Mouse (Mus musculus): ENCODE results near the gene Ube2h. TPM values are rescaled to one million over a fixed set of nuclear protein-coding genes. Genes with fewer than 3 reads are reported as not detected.

Ube2h gene
- polyA plus RNA-seq (2016; fragmentation: Nextera tagmentation; extraction: Ambion mirVana) = 63.3 and 71.5 TPM in 2 replicates

GRCm38 (mm10) chr6:30304399-30304917, at the start of gene Ube2h:
Gene Ube2h, minus strand, starts transcription at chr6:30304539.
- WGBS = under 1% methylated on average over 33 of the region's 33 CpGs

GRCm38 (mm10) chr6:30353661-30354060, 49.3 kb upstream of the Ube2h start:
- 79% methylated on average over 8 of the region's 8 CpGs for WGBS
- Histone ChIP-seq H3K9ac (replicated peaks) (no peak overlapping the region), H3K27ac (replicated peaks) (no peak overlapping the region), H3K4me1 (no peaks in the 10 kb centered on the region), H3K9me3 (no peaks in the 10 kb centered on the region), H3K27me3 (no peaks in the 10 kb centered on the region), H3K4me2 (replicated peaks) (no peak overlapping the region), H3K36me3 (no peaks in the 10 kb centered on the region), H3K4me3 (no peak overlapping the region)
- no peak for ATAC-seq (ENCODE audit: low FRiP score, low read depth)

More at GRCm38 (mm10) chr6:30304399-30304917, at the start of gene Ube2h:
- H3K9ac ChIP-seq (replicated peaks) = peak within 1 kb of the TSS; percentile 96
- peaks cover 39% of the 10 kb centered on the region for H3K4me1 ChIP-seq
- H3K4me3 ChIP-seq = peak within 1 kb of the TSS; percentile 84
- H3K4me2 ChIP-seq (replicated peaks) = peak within 1 kb of the TSS; percentile 81
- ATAC-seq (ENCODE audit: low FRiP score, low read depth) = peak; percentile 91
- H3K27me3 ChIP-seq = no peaks in the 10 kb centered on the region
- H3K27ac ChIP-seq (replicated peaks) = peak within 1 kb of the TSS; percentile 95
- H3K36me3 ChIP-seq = no peaks in the 10 kb centered on the region
- H3K9me3 ChIP-seq = no peaks in the 10 kb centered on the region

- Histone ChIP-seq H3K27ac (replicated peaks) (no peak overlapping the region), H3K4me1 (no peaks in the 10 kb centered on the region), H3K4me2 (replicated peaks) (no peak overlapping the region), H3K4me3 (no peak overlapping the region), H3K9me3 (no peaks in the 10 kb centered on the region), H3K27me3 (no peaks in the 10 kb centered on the region), H3K36me3 (no peaks in the 10 kb centered on the region), H3K9ac (replicated peaks) (no peak overlapping the region)
- no peak for ATAC-seq (ENCODE audit: low FRiP score, low read depth)
- 58% methylated on average over 8 of the region's 8 CpGs for WGBS
Observed at GRCm38 (mm10) chr6:30352762-30353161, 48.4 kb upstream of the Ube2h start.

- no peak overlapping the region for H3K4me2 ChIP-seq (replicated peaks)
- H3K9me3 ChIP-seq = no peaks in the 10 kb centered on the region
- no peak for ATAC-seq (ENCODE audit: low FRiP score, low read depth)
- H3K4me3 ChIP-seq = no peak overlapping the region
- H3K27ac ChIP-seq (replicated peaks) = no peak overlapping the region
- H3K4me1 ChIP-seq = no peaks in the 10 kb centered on the region
- H3K36me3 ChIP-seq = no peaks in the 10 kb centered on the region
- H3K27me3 ChIP-seq = no peaks in the 10 kb centered on the region
- 88% methylated on average over 9 of the region's 9 CpGs for WGBS
- no peak overlapping the region for H3K9ac ChIP-seq (replicated peaks)
Observed at GRCm38 (mm10) chr6:30351290-30351689, 47.0 kb upstream of the Ube2h start.

- H3K4me2 ChIP-seq (replicated peaks) = no peak overlapping the region
- no peak overlapping the region for H3K27ac ChIP-seq (replicated peaks)
- no peaks in the 10 kb centered on the region for H3K4me1 ChIP-seq
- H3K9ac ChIP-seq (replicated peaks) = no peak overlapping the region
- no peak overlapping the region for H3K4me3 ChIP-seq
- no peaks in the 10 kb centered on the region for H3K36me3 ChIP-seq
- H3K27me3 ChIP-seq = no peaks in the 10 kb centered on the region
- no peaks in the 10 kb centered on the region for H3K9me3 ChIP-seq
- 83% methylated on average over 4 of the region's 4 CpGs for WGBS
- no peak for ATAC-seq (ENCODE audit: low FRiP score, low read depth)
Observed at GRCm38 (mm10) chr6:30347288-30347801, 43.0 kb upstream of the Ube2h start.

- no peaks in the 10 kb centered on the region for H3K4me1 ChIP-seq
- H3K36me3 ChIP-seq = no peaks in the 10 kb centered on the region
- no peaks in the 10 kb centered on the region for H3K9me3 ChIP-seq
- H3K9ac ChIP-seq (replicated peaks) = no peak overlapping the region
- H3K27me3 ChIP-seq = no peaks in the 10 kb centered on the region
- no peak overlapping the region for H3K27ac ChIP-seq (replicated peaks)
- WGBS = 81% methylated on average over 6 of the region's 6 CpGs
- H3K4me2 ChIP-seq (replicated peaks) = no peak overlapping the region
- ATAC-seq (ENCODE audit: low FRiP score, low read depth) = no peak
- no peak overlapping the region for H3K4me3 ChIP-seq
Observed at GRCm38 (mm10) chr6:30346737-30347136, 42.4 kb upstream of the Ube2h start.

- Histone ChIP-seq H3K9me3 (no peaks in the 10 kb centered on the region), H3K4me3 (no peak overlapping the region), H3K4me1 (no peaks in the 10 kb centered on the region), H3K36me3 (no peaks in the 10 kb centered on the region), H3K27ac (replicated peaks) (no peak overlapping the region), H3K9ac (replicated peaks) (no peak overlapping the region), H3K4me2 (replicated peaks) (no peak overlapping the region), H3K27me3 (no peaks in the 10 kb centered on the region)
- 93% methylated on average over 6 of the region's 6 CpGs for WGBS
- no peak for ATAC-seq (ENCODE audit: low FRiP score, low read depth)
Observed at GRCm38 (mm10) chr6:30344032-30344431, 39.7 kb upstream of the Ube2h start.

GRCm38 (mm10) chr6:30340231-30340873, 36.0 kb upstream of the Ube2h start:
- H3K36me3 ChIP-seq = no peaks in the 10 kb centered on the region
- no peaks in the 10 kb centered on the region for H3K4me1 ChIP-seq
- no peak for ATAC-seq (ENCODE audit: low FRiP score, low read depth)
- H3K27ac ChIP-seq (replicated peaks) = no peak overlapping the region
- H3K4me3 ChIP-seq = no peak overlapping the region
- no peak overlapping the region for H3K9ac ChIP-seq (replicated peaks)
- no peaks in the 10 kb centered on the region for H3K9me3 ChIP-seq
- H3K4me2 ChIP-seq (replicated peaks) = no peak overlapping the region
- 88% methylated on average over 4 of the region's 4 CpGs for WGBS
- no peaks in the 10 kb centered on the region for H3K27me3 ChIP-seq

- no peak for ATAC-seq (ENCODE audit: low FRiP score, low read depth)
- Histone ChIP-seq H3K4me1 (no peaks in the 10 kb centered on the region), H3K4me2 (replicated peaks) (no peak overlapping the region), H3K36me3 (no peaks in the 10 kb centered on the region), H3K27ac (replicated peaks) (no peak overlapping the region), H3K27me3 (no peaks in the 10 kb centered on the region), H3K4me3 (no peak overlapping the region), H3K9me3 (no peaks in the 10 kb centered on the region), H3K9ac (replicated peaks) (no peak overlapping the region)
- 51% methylated on average over 5 of the region's 5 CpGs for WGBS
Observed at GRCm38 (mm10) chr6:30336912-30337311, 32.6 kb upstream of the Ube2h start.

- no peaks in the 10 kb centered on the region for H3K4me1 ChIP-seq
- no peak for ATAC-seq (ENCODE audit: low FRiP score, low read depth)
- H3K27me3 ChIP-seq = no peaks in the 10 kb centered on the region
- H3K27ac ChIP-seq (replicated peaks) = no peak overlapping the region
- no peaks in the 10 kb centered on the region for H3K9me3 ChIP-seq
- H3K9ac ChIP-seq (replicated peaks) = no peak overlapping the region
- no peak overlapping the region for H3K4me3 ChIP-seq
- H3K4me2 ChIP-seq (replicated peaks) = no peak overlapping the region
- 76% methylated on average over 4 of the region's 4 CpGs for WGBS
- no peaks in the 10 kb centered on the region for H3K36me3 ChIP-seq
Observed at GRCm38 (mm10) chr6:30332262-30332661, 27.9 kb upstream of the Ube2h start.

GRCm38 (mm10) chr6:30330706-30331105, 26.4 kb upstream of the Ube2h start:
- no peaks in the 10 kb centered on the region for H3K4me1 ChIP-seq
- 89% methylated on average over 5 of the region's 5 CpGs for WGBS
- H3K9me3 ChIP-seq = no peaks in the 10 kb centered on the region
- no peak overlapping the region for H3K4me2 ChIP-seq (replicated peaks)
- no peaks in the 10 kb centered on the region for H3K27me3 ChIP-seq
- no peak overlapping the region for H3K27ac ChIP-seq (replicated peaks)
- H3K9ac ChIP-seq (replicated peaks) = no peak overlapping the region
- ATAC-seq (ENCODE audit: low FRiP score, low read depth) = no peak
- no peak overlapping the region for H3K4me3 ChIP-seq
- H3K36me3 ChIP-seq = no peaks in the 10 kb centered on the region

- H3K27me3 ChIP-seq = no peaks in the 10 kb centered on the region
- 86% methylated on average over 3 of the region's 4 CpGs for WGBS
Observed at GRCm38 (mm10) chr6:30325932-30326501, 21.7 kb upstream of the Ube2h start.

More at GRCm38 (mm10) chr6:30325932-30326501, 21.7 kb upstream of the Ube2h start:
- no peak for ATAC-seq (ENCODE audit: low FRiP score, low read depth)
- no peaks in the 10 kb centered on the region for H3K36me3 ChIP-seq
- no peak overlapping the region for H3K4me3 ChIP-seq
- H3K9ac ChIP-seq (replicated peaks) = no peak overlapping the region
- H3K27ac ChIP-seq (replicated peaks) = no peak overlapping the region
- no peaks in the 10 kb centered on the region for H3K9me3 ChIP-seq
- H3K4me2 ChIP-seq (replicated peaks) = no peak overlapping the region
- H3K4me1 ChIP-seq = no peaks in the 10 kb centered on the region

Data from midbrain, embryonic 12.5 days (tissue).